In genomic region chr19:7617696-7618095, GRCm38 (mm10) we compare ENCODE assay signal across 8 mouse cellular contexts. TPM values are rescaled to one million over a fixed set of nuclear protein-coding genes. Genes with fewer than 3 reads are reported as not detected.
DNase-seq lines count a peak whose midpoint lies in the region; ATAC-seq and TF ChIP-seq lines count a peak whose summit lies in the region.
"Had no signal": no experiment of that assay in that cellular context is flagged by ENCODE, and none has a peak within 500 bp of the region (broad histone marks: within the 10 kb centered on the region; RNA-seq: fewer than 3 reads in every experiment).

No protein-coding gene starts in this region.

- ATAC-seq in heart, embryonic 15.5 days (replicated peaks; ENCODE audit: insufficient number of reproducible peaks, insufficient read depth, low FRiP score, low read depth): no peak

- no peaks in the 10 kb centered on the region for H3K4me1 ChIP-seq in ES-Bruce4 (ENCODE audit: control insufficient read depth, insufficient read depth, low read length)
- 0 out of 2 replicates have a peak, but pooled peaks cover 2% of the 10 kb centered on the region for H3K4me1 ChIP-seq in heart, embryonic 15.5 days (replicated peaks)

- H3K9me3 ChIP-seq in ES-Bruce4 (replicated peaks; ENCODE audit: control insufficient read depth, insufficient read depth, low read length, poor library complexity, severe bottlenecking): no peaks in the 10 kb centered on the region
- no peaks in the 10 kb centered on the region for H3K9me3 ChIP-seq in heart, embryonic 15.5 days (replicated peaks)
- H3K9me3 ChIP-seq: limb, embryonic 13.5 days had no signal

- no peak for TF ChIP-seq EP300 in ES-Bruce4 (IDR thresholded peaks at IDR 0.05; ENCODE audit: insufficient read depth, low read depth, low read length)

- H3K9ac ChIP-seq in ES-Bruce4 (ENCODE audit: low read depth, poor library complexity, severe bottlenecking): no peak overlapping the region
- no peak overlapping the region for H3K9ac ChIP-seq in heart, embryonic 15.5 days
- H3K9ac ChIP-seq: limb, embryonic 13.5 days had no signal

- no peaks in the 10 kb centered on the region for H3K36me3 ChIP-seq in ES-Bruce4 (ENCODE audit: control insufficient read depth, insufficient read depth, low read length, poor library complexity, severe bottlenecking)
- no peaks in the 10 kb centered on the region for H3K36me3 ChIP-seq in heart, embryonic 15.5 days
- H3K36me3 ChIP-seq: limb, embryonic 13.5 days had no signal

- WGBS in heart, embryonic 15.5 days: 23% methylated on average over 7 of the region's 7 CpGs

- TF ChIP-seq POLR2A in ES-Bruce4 (IDR thresholded peaks at IDR 0.05; ENCODE audit: insufficient read depth, low read length): no peak

- H3K27me3 ChIP-seq in ES-Bruce4 (ENCODE audit: control insufficient read depth, insufficient read depth, low read length, poor library complexity, severe bottlenecking): no peaks in the 10 kb centered on the region
- peaks cover 6% of the 10 kb centered on the region; the same call in 1 of the 2 replicates for H3K27me3 ChIP-seq in heart, embryonic 15.5 days

- H3K4me3 ChIP-seq in ES-Bruce4 (ENCODE audit: low read depth, low read length): no peak overlapping the region
- H3K4me3 ChIP-seq in heart, embryonic 15.5 days: 0 out of 2 replicates have a peak overlapping the region, but pooled peaks have one; percentile 22
- H3K4me3 ChIP-seq: limb, embryonic 13.5 days had no signal

- peak; percentile 75 for DNase-seq in adrenal gland, postnatal 10 days
- peak; percentile 69 for DNase-seq in embryo, embryonic 9.5 days (ENCODE audit: extremely low spot score)
- DNase-seq in kidney, postnatal 25 days: peak; percentile 74 to 82
- peak; percentile 78 for DNase-seq in lung, postnatal 14 days
- peak; percentile 73 to 78 for DNase-seq in right cerebral cortex, adult 2 months (ENCODE audit: low spot score in 2 of 2)

- peak overlapping the region; percentile 42; the same call in 1 of the 2 replicates for H3K4me2 ChIP-seq in heart, embryonic 15.5 days
- H3K4me2 ChIP-seq: limb, embryonic 13.5 days had no signal

- no peak overlapping the region for H3K27ac ChIP-seq in ES-Bruce4 (ENCODE audit: insufficient read depth, low read length)
- no peak overlapping the region for H3K27ac ChIP-seq in heart, embryonic 15.5 days
- H3K27ac ChIP-seq: limb, embryonic 13.5 days had no signal

- peak; percentile 40 for TF ChIP-seq CTCF in ES-Bruce4 (IDR thresholded peaks at IDR 0.05; ENCODE audit: low read depth, low read length)

RNA-seq across cellular contexts. Expression of gene Hrasls5, which starts 5.4 kb away (rescaled TPM):
- not detected in 2 replicates for polyA plus RNA-seq in ES-Bruce4 (2011; ENCODE audit: insufficient read depth, insufficient read length, low read depth, missing spikeins)
- under 1 TPM in 1 of 2 experiments, not detected in 1; 0.39 TPM for total RNA-seq in adrenal gland, postnatal 10 days (2021)
- not detected in 2 replicates for polyA plus RNA-seq in heart, embryonic 15.5 days (2015; fragmentation: Nextera tagmentation; extraction: Ambion mirVana)

RNA-seq across cellular contexts. Expression of gene Lgals12, which starts 10.7 kb away (rescaled TPM):
- polyA plus RNA-seq in ES-Bruce4 (2011; ENCODE audit: insufficient read depth, insufficient read length, low read depth, missing spikeins): 0.43 and 0.46 TPM in 2 replicates
- 10 to 100 TPM; 20.3 to 29.6 TPM for total RNA-seq in adrenal gland, postnatal 10 days (2021)
- 0.21 and 0.49 TPM in 2 replicates for polyA plus RNA-seq in heart, embryonic 15.5 days (2015; fragmentation: Nextera tagmentation; extraction: Ambion mirVana)
